Mouse (Mus musculus): ENCODE results near the gene Rbm47. TPM values are rescaled to one million over a fixed set of nuclear protein-coding genes. Genes with fewer than 3 reads are reported as not detected.
A peak's percentile ranks its signal among the peaks of the same experiment; 100 is the strongest.

Rbm47 gene
- total and polyA plus RNA-seq, 2 experiments = 47.4 to 63.5 TPM

GRCm38 (mm10) chr5:66154616-66155015 is 18.3 kb downstream of the Rbm47 start:
- TF ChIP-seq POLR2A (IDR thresholded peaks at IDR 0.05; ENCODE audit: extremely low read depth, insufficient read depth, low read length) = no peak
- no peak for TF ChIP-seq CTCF (IDR thresholded peaks at IDR 0.05; ENCODE audit: low read depth, low read length)
- H3K4me1 ChIP-seq (ENCODE audit: control insufficient read depth, insufficient read depth, low read length) = peaks cover 11% of the 10 kb centered on the region
- no peaks in the 10 kb centered on the region; the same call in 1 of the 2 replicates for H3K79me2 ChIP-seq (ENCODE audit: control insufficient read depth, insufficient read depth, low read length)
- peak; percentile 66 for DNase-seq (ENCODE audit: extremely low read depth, low read depth, low spot score)
- no peak overlapping the region for H3K4me3 ChIP-seq (ENCODE audit: insufficient read depth, low read depth, low read length)
- no peak overlapping the region for H3K27ac ChIP-seq (replicated peaks; ENCODE audit: insufficient read depth, low read depth, low read length)
- H3K36me3 ChIP-seq (ENCODE audit: control insufficient read depth, insufficient read depth, low read length) = no peaks in the 10 kb centered on the region
- no peaks in the 10 kb centered on the region for H3K27me3 ChIP-seq (ENCODE audit: control insufficient read depth, insufficient read depth, low read length)
- WGBS = 35% methylated on average over 6 of the region's 6 CpGs
- no peak overlapping the region for H3K9ac ChIP-seq (ENCODE audit: low read depth, low read length)

GRCm38 (mm10) chr5:66153486-66153885 is 19.4 kb downstream of the Rbm47 start:
- no peak overlapping the region for H3K4me3 ChIP-seq (ENCODE audit: insufficient read depth, low read depth, low read length)
- H3K27ac ChIP-seq (replicated peaks; ENCODE audit: insufficient read depth, low read depth, low read length) = no peak overlapping the region
- no peak overlapping the region for H3K9ac ChIP-seq (ENCODE audit: low read depth, low read length)
- H3K4me1 ChIP-seq (ENCODE audit: control insufficient read depth, insufficient read depth, low read length) = peaks cover 14% of the 10 kb centered on the region
- H3K79me2 ChIP-seq (ENCODE audit: control insufficient read depth, insufficient read depth, low read length) = peaks cover 5% of the 10 kb centered on the region; the same call in 1 of the 2 replicates
- no peaks in the 10 kb centered on the region for H3K36me3 ChIP-seq (ENCODE audit: control insufficient read depth, insufficient read depth, low read length)
- 73% methylated on average over 5 of the region's 5 CpGs for WGBS
- no peaks in the 10 kb centered on the region for H3K27me3 ChIP-seq (ENCODE audit: control insufficient read depth, insufficient read depth, low read length)
- DNase-seq (ENCODE audit: extremely low read depth, low read depth, low spot score) = no peak
- TF ChIP-seq CTCF (IDR thresholded peaks at IDR 0.05; ENCODE audit: low read depth, low read length) = no peak
- no peak for TF ChIP-seq POLR2A (IDR thresholded peaks at IDR 0.05; ENCODE audit: extremely low read depth, insufficient read depth, low read length)

- Histone ChIP-seq H3K79me2 (ENCODE audit: control insufficient read depth, insufficient read depth, low read length) (peaks cover 19% of the 10 kb centered on the region; the same call in 1 of the 2 replicates), H3K9ac (ENCODE audit: low read depth, low read length) (peak overlapping the region; percentile 88), H3K36me3 (ENCODE audit: control insufficient read depth, insufficient read depth, low read length) (no peaks in the 10 kb centered on the region), H3K27ac (replicated peaks; ENCODE audit: insufficient read depth, low read depth, low read length) (peak overlapping the region; percentile 99), H3K27me3 (ENCODE audit: control insufficient read depth, insufficient read depth, low read length) (no peaks in the 10 kb centered on the region), H3K4me1 (ENCODE audit: control insufficient read depth, insufficient read depth, low read length) (peaks cover 23% of the 10 kb centered on the region), H3K4me3 (ENCODE audit: insufficient read depth, low read depth, low read length) (peak overlapping the region; percentile 70)
- DNase-seq (ENCODE audit: extremely low read depth, low read depth, low spot score) = peak; percentile 66
- no peak for TF ChIP-seq CTCF (IDR thresholded peaks at IDR 0.05; ENCODE audit: low read depth, low read length)
- no peak for TF ChIP-seq POLR2A (IDR thresholded peaks at IDR 0.05; ENCODE audit: extremely low read depth, insufficient read depth, low read length)
- 13% methylated on average over 37 of the region's 37 CpGs for WGBS
Measured at GRCm38 (mm10) chr5:66151301-66152188, 21.4 kb downstream of the Rbm47 start.

- Histone ChIP-seq H3K36me3 (ENCODE audit: control insufficient read depth, insufficient read depth, low read length) (no peaks in the 10 kb centered on the region), H3K27me3 (ENCODE audit: control insufficient read depth, insufficient read depth, low read length) (no peaks in the 10 kb centered on the region), H3K27ac (replicated peaks; ENCODE audit: insufficient read depth, low read depth, low read length) (peak overlapping the region; percentile 99), H3K4me1 (ENCODE audit: control insufficient read depth, insufficient read depth, low read length) (peaks cover 22% of the 10 kb centered on the region), H3K79me2 (ENCODE audit: control insufficient read depth, insufficient read depth, low read length) (peaks cover 20% of the 10 kb centered on the region; the same call in 1 of the 2 replicates), H3K9ac (ENCODE audit: low read depth, low read length) (peak overlapping the region; percentile 88), H3K4me3 (ENCODE audit: insufficient read depth, low read depth, low read length) (peak overlapping the region; percentile 70)
- no peak for TF ChIP-seq CTCF (IDR thresholded peaks at IDR 0.05; ENCODE audit: low read depth, low read length)
- TF ChIP-seq POLR2A (IDR thresholded peaks at IDR 0.05; ENCODE audit: extremely low read depth, insufficient read depth, low read length) = peak; percentile 60
- under 1% methylated on average over 43 of the region's 43 CpGs for WGBS
- DNase-seq (ENCODE audit: extremely low read depth, low read depth, low spot score) = peak; percentile 81
Measured at GRCm38 (mm10) chr5:66150706-66151300, 22.1 kb downstream of the Rbm47 start.

- Histone ChIP-seq H3K36me3 (ENCODE audit: control insufficient read depth, insufficient read depth, low read length) (0 out of 2 replicates have a peak, but pooled peaks cover 2% of the 10 kb centered on the region), H3K27ac (replicated peaks; ENCODE audit: insufficient read depth, low read depth, low read length) (peak overlapping the region; percentile 99), H3K27me3 (ENCODE audit: control insufficient read depth, insufficient read depth, low read length) (no peaks in the 10 kb centered on the region), H3K9ac (ENCODE audit: low read depth, low read length) (peak overlapping the region; percentile 88), H3K79me2 (ENCODE audit: control insufficient read depth, insufficient read depth, low read length) (peaks cover 22% of the 10 kb centered on the region; the same call in 1 of the 2 replicates), H3K4me3 (ENCODE audit: insufficient read depth, low read depth, low read length) (peak overlapping the region; percentile 70), H3K4me1 (ENCODE audit: control insufficient read depth, insufficient read depth, low read length) (peaks cover 22% of the 10 kb centered on the region)
- peak; percentile 68 for DNase-seq (ENCODE audit: extremely low read depth, low read depth, low spot score)
- WGBS = under 1% methylated on average over 18 of the region's 18 CpGs
- TF ChIP-seq POLR2A (IDR thresholded peaks at IDR 0.05; ENCODE audit: extremely low read depth, insufficient read depth, low read length) (no peak), CTCF (IDR thresholded peaks at IDR 0.05; ENCODE audit: low read depth, low read length) (no peak)
Measured at GRCm38 (mm10) chr5:66150106-66150705, 22.7 kb downstream of the Rbm47 start.
